Mouse (Mus musculus): ENCODE data around the gene Cyp4v3.

DNA sequence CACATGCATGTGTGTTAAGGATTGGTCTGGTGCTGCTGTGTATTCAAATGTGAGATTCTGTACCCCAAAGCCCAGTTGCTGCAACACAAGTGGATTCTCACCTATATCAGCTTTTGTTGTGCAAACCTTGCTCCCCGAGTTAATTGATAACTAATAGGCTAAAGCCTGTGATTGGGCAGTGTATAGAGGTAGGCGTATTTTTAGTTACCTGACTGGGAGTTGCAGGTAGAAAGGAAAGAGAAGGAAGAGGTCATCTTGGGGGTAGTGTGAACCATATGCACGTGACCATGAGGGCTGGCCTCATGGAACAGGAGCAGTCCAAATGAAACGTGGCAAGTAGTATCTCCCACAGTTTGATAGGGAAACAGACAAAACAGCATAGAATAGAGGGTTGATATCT is 68.1 kb downstream of the Cyp4v3 start:
- TF ChIP-seq NRF1 (IDR thresholded peaks at IDR 0.05; ENCODE audit: low read depth, low read length) (no peak), TBP (conservative IDR thresholded peaks at IDR 0.05; ENCODE audit: low read depth, low read length) (no peak), CTCF (conservative IDR thresholded peaks at IDR 0.05 in 1 of 2, IDR thresholded peaks at IDR 0.05 in 1 of 2; ENCODE audit: low read depth in 2 of 2, low read length in 2 of 2) (no peak), ZMIZ1 (IDR thresholded peaks at IDR 0.05; ENCODE audit: low read depth, low read length) (no peak), SIN3A (IDR thresholded peaks at IDR 0.05; ENCODE audit: low read length) (no peak), POLR2A (IDR thresholded peaks at IDR 0.05; ENCODE audit: low read depth, low read length) (no peak), EP300 (IDR thresholded peaks at IDR 0.05; ENCODE audit: low read length) (no peak), JUN (IDR thresholded peaks at IDR 0.05; ENCODE audit: insufficient read depth, low read depth, low read length) (no peak)
